Mouse (Mus musculus) gastrocnemius, adult 8-10 months (tissue): ENCODE measurements around the gene Megf8. TPM values are rescaled to one million over a fixed set of nuclear protein-coding genes. Genes with fewer than 3 reads are reported as not detected.

Source experiments
- DNase-seq, 2 experiments: peaks; one replicate each; pipeline ENCODE4 v3.0.0; 2022; ENCODE audit warnings: low spot score in 2 of 2
- total RNA-seq, 4 experiments: library from RNA; stranded (reverse); gene quantifications; 2 replicates each; pipeline ENCODE4 v1.2.4; 2022

Megf8 gene
- total RNA-seq, 4 experiments from 2014 or later, result 22.6 to 26.8 (median 25.0) TPM

- DNase-seq, result peak; percentile 80 to 84
Measured at GRCm38 (mm10) chr7:25279076-25279860, 37.7 kb upstream of the Megf8 start.

GRCm38 (mm10) chr7:25279861-25280791, 36.8 kb upstream of the Megf8 start:
- no peak for DNase-seq

GRCm38 (mm10) chr7:25281166-25281733, 35.7 kb upstream of the Megf8 start:
- no peak for DNase-seq

GRCm38 (mm10) chr7:25281734-25282601, 35.0 kb upstream of the Megf8 start:
- DNase-seq, result peak; percentile 97

- DNase-seq, result no peak
Measured at GRCm38 (mm10) chr7:25282731-25283211, 34.2 kb upstream of the Megf8 start.

- no peak for DNase-seq
Measured at GRCm38 (mm10) chr7:25283637-25284036, 33.3 kb upstream of the Megf8 start.

GRCm38 (mm10) chr7:25284171-25284570, 32.8 kb upstream of the Megf8 start:
- no peak for DNase-seq

- no peak for DNase-seq
Measured at GRCm38 (mm10) chr7:25284766-25285165, 32.2 kb upstream of the Megf8 start.

GRCm38 (mm10) chr7:25285511-25286238, 31.3 kb upstream of the Megf8 start:
- no peak for DNase-seq

- no peak for DNase-seq
Measured at GRCm38 (mm10) chr7:25286989-25287388, 30.0 kb upstream of the Megf8 start.

- no peak for DNase-seq
Measured at GRCm38 (mm10) chr7:25288011-25288410, 29.0 kb upstream of the Megf8 start.

- DNase-seq, result no peak
Measured at GRCm38 (mm10) chr7:25288721-25289120, 28.2 kb upstream of the Megf8 start.

GRCm38 (mm10) chr7:25289925-25290324, 27.0 kb upstream of the Megf8 start:
- DNase-seq, result no peak

GRCm38 (mm10) chr7:25290463-25290862, 26.5 kb upstream of the Megf8 start:
- no peak for DNase-seq

- no peak for DNase-seq
Measured at GRCm38 (mm10) chr7:25290911-25291310, 26.1 kb upstream of the Megf8 start.

GRCm38 (mm10) chr7:25292107-25292506, 24.9 kb upstream of the Megf8 start:
- DNase-seq, result no peak

- no peak for DNase-seq
Measured at GRCm38 (mm10) chr7:25293191-25293739, 23.7 kb upstream of the Megf8 start.

GRCm38 (mm10) chr7:25294495-25294894, 22.5 kb upstream of the Megf8 start:
- no peak for DNase-seq

- DNase-seq, result no peak
Measured at GRCm38 (mm10) chr7:25294960-25295722, 21.8 kb upstream of the Megf8 start.
